ENCODE assay signal across 10 mouse cellular contexts in the genomic region with DNA sequence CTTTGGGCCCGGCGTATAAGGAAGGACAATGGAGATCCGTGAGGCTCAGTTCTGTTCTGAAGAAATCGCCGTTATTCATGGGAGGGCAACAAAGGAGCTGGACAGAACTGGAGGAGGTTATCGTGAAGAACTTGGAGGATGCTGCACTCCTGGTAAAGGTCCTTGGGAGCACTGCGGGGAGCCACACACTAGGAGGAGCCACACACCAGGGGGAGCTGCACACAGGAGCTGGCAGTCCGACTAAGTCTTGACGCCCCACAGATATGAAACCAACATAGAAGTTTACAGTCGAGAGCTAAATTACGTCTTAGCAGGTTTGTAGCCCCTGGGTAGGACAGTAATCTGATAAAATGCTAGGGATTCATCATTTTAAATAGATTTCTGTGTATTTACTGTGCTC.
DNase-seq lines count a peak whose midpoint lies in the region; ATAC-seq lines count a peak whose summit lies in the region.
"Had no signal": no experiment of that assay in that cellular context is flagged by ENCODE, and none has a peak within 500 bp of the region (broad histone marks: within the 10 kb centered on the region; RNA-seq: fewer than 3 reads in every experiment).

No protein-coding gene starts in this region.

- no peak overlapping the region for H3K9ac ChIP-seq in kidney, embryonic 16.5 days (replicated peaks; ENCODE audit: low read length)
- no peak overlapping the region for H3K9ac ChIP-seq in hindbrain, embryonic 14.5 days
- H3K9ac ChIP-seq: embryonic facial prominence, embryonic 15.5 days; limb, embryonic 13.5 days had no signal

- H3K27ac ChIP-seq in kidney, embryonic 16.5 days (ENCODE audit: low read length), result no peak overlapping the region
- H3K27ac ChIP-seq in hindbrain, embryonic 14.5 days, result no peak overlapping the region
- H3K27ac ChIP-seq: embryonic facial prominence, embryonic 15.5 days; limb, embryonic 13.5 days had no signal

- no peak overlapping the region for H3K4me3 ChIP-seq in kidney, embryonic 16.5 days (ENCODE audit: low read length)
- no peak overlapping the region for H3K4me3 ChIP-seq in hindbrain, embryonic 14.5 days (replicated peaks; ENCODE audit: low read length)
- H3K4me3 ChIP-seq: embryonic facial prominence, embryonic 15.5 days; limb, embryonic 13.5 days had no signal

- no peaks in the 10 kb centered on the region for H3K9me3 ChIP-seq in kidney, embryonic 16.5 days (ENCODE audit: low read length)
- no peaks in the 10 kb centered on the region for H3K9me3 ChIP-seq in hindbrain, embryonic 14.5 days (ENCODE audit: control insufficient read depth, low read length)
- H3K9me3 ChIP-seq: embryonic facial prominence, embryonic 15.5 days; limb, embryonic 13.5 days had no signal

- DNase-seq in kidney, adult 18-20 months, result peak; percentile 12
- DNase-seq in adrenal gland, postnatal 10 days, result peak; percentile 60
- DNase-seq in heart, postnatal 10 days, result peak; percentile 56 to 57
- DNase-seq in lung, postnatal 36 days, result peak; percentile 64
- DNase-seq in hindbrain, embryonic 14.5 days (ENCODE audit: low spot score), result no peak
- DNase-seq in neural tube, embryonic 10.5 days (ENCODE audit: extremely low spot score, low spot score), result no peak
- no peak for DNase-seq in retina, postnatal 1 day

- 72% methylated on average over 11 of the region's 11 CpGs for WGBS in kidney, embryonic 16.5 days
- 78% methylated on average over 11 of the region's 11 CpGs for WGBS in hindbrain, embryonic 14.5 days

- no peak for ATAC-seq in kidney, embryonic 16.5 days (ENCODE audit: low FRiP score, low TSS enrichment)
- no peak for ATAC-seq in hindbrain, embryonic 14.5 days (ENCODE audit: low FRiP score)

- H3K36me3 ChIP-seq in kidney, embryonic 16.5 days (ENCODE audit: insufficient read depth, low read length), result no peaks in the 10 kb centered on the region
- no peaks in the 10 kb centered on the region for H3K36me3 ChIP-seq in hindbrain, embryonic 14.5 days (replicated peaks; ENCODE audit: control insufficient read depth, insufficient read depth)
- H3K36me3 ChIP-seq: embryonic facial prominence, embryonic 15.5 days; limb, embryonic 13.5 days had no signal

- intact Hi-C loops in heart, postnatal 10 days (cut with DNase I), result loop anchor here (5.0 to 10.0 kb wide), 3 partner anchors 108 to 212 kb away; no protein-coding TSS in a partner anchor

- no peaks in the 10 kb centered on the region for H3K27me3 ChIP-seq in kidney, embryonic 16.5 days (ENCODE audit: insufficient read depth, low read length)
- H3K27me3 ChIP-seq in hindbrain, embryonic 14.5 days (ENCODE audit: control insufficient read depth, insufficient read depth, low read length), result no peaks in the 10 kb centered on the region
- H3K27me3 ChIP-seq: embryonic facial prominence, embryonic 15.5 days; limb, embryonic 13.5 days had no signal

- no peak overlapping the region for H3K4me2 ChIP-seq in kidney, embryonic 16.5 days (replicated peaks; ENCODE audit: low read depth, low read length)
- no peak overlapping the region for H3K4me2 ChIP-seq in hindbrain, embryonic 14.5 days (replicated peaks)
- H3K4me2 ChIP-seq: embryonic facial prominence, embryonic 15.5 days; limb, embryonic 13.5 days had no signal

- no peaks in the 10 kb centered on the region for H3K4me1 ChIP-seq in kidney, embryonic 16.5 days (ENCODE audit: insufficient read depth, low read length)
- no peaks in the 10 kb centered on the region for H3K4me1 ChIP-seq in hindbrain, embryonic 14.5 days (replicated peaks; ENCODE audit: control insufficient read depth, insufficient read depth, low read length)
- H3K4me1 ChIP-seq: embryonic facial prominence, embryonic 15.5 days had no signal

Comparison
In these comparisons a context has a peak if more than half of its experiments do, and no peak if none do; other contexts are left out.
1. DNase-seq: peak in kidney, adult 18-20 months (single experiment), adrenal gland, postnatal 10 days (single experiment), heart, postnatal 10 days (2 of 2) and lung, postnatal 36 days (single experiment); none in hindbrain, embryonic 14.5 days (single experiment), neural tube, embryonic 10.5 days (single experiment) and retina, postnatal 1 day (single experiment).